Mouse (Mus musculus): ENCODE results near the gene Frmd5.

DNA sequence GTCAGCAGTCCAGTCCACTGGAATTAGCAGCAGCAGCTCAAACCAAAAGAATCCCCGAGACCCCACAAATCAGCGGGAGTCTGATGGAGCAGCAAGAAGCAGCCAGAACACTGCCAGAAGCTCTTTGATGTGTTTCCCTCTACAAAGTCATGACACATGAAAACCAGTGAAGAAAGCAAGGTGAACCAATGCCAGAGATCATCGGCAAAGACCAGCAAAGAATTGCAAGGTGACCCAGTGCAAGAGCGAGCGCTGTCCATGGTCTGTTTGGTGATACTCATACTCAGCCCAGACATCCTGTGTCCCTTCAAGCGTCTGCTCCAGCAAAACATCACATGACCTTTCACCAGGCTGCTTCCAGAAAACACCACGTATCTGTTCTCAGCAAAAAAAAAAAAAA lies 14.9 kb upstream of the Frmd5 start:
- TF ChIP-seq POLR2A (IDR thresholded peaks at IDR 0.05; ENCODE audit: low read depth, low read length) (no peak), CTCF (IDR thresholded peaks at IDR 0.05; ENCODE audit: extremely low read depth, insufficient read length, insufficient replicate concordance, low read depth, low read length) (no peak)
